Mouse (Mus musculus) splenic B cell, adult 2 months (primary cell): Measurements from ENCODE around the gene Raly.
"Not testable (repeated sequence)": the region's sequence is repeated elsewhere in the genome, so short reads cannot be mapped to it uniquely, and the experiment has no call there.

Experiments
- DNase-seq: peaks from one replicate; pipeline ENCODE4 v3.0.0-alpha.2; 2011; ENCODE audit warnings: low read depth, low spot score
- H3K27me3 ChIP-seq: 2 replicates; pipeline ENCODE4 v1.6.1; 2012; ENCODE audit warnings: mild to moderate bottlenecking, low read length, moderate library complexity, mixed read lengths; ENCODE audit not compliant: control insufficient read depth, poor library complexity, insufficient read depth, severe bottlenecking
- H3K36me3 ChIP-seq: 2 replicates; pipeline ENCODE4 v1.6.1; 2012; ENCODE audit warnings: mild to moderate bottlenecking, low read length, moderate library complexity, mixed read lengths; ENCODE audit not compliant: control insufficient read depth, poor library complexity, insufficient read depth, severe bottlenecking

Raly gene

DNA sequence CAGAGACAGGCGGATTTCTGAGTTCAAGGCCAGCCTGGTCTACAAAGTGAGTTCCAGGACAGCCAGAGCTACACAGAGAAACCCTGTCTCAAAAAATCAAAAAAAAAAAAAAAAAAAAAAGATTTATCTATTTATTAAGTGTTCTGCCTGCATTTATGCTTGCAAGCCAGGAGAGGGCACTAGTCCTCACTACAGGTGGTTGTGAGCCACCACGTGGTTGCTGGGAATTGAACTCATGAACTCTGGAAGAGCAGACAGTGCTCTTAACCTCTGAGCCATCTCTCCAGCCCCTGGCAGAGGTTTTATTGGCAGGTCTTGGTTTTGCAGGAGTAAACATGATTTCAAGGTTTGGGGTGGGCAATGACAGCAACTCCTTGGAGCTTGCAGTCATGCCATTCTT, 117.3 kb downstream of the Raly start:
- H3K27me3 ChIP-seq, H3K36me3 ChIP-seq: not testable (repeated sequence)
- DNase-seq = peak; percentile 48

DNA sequence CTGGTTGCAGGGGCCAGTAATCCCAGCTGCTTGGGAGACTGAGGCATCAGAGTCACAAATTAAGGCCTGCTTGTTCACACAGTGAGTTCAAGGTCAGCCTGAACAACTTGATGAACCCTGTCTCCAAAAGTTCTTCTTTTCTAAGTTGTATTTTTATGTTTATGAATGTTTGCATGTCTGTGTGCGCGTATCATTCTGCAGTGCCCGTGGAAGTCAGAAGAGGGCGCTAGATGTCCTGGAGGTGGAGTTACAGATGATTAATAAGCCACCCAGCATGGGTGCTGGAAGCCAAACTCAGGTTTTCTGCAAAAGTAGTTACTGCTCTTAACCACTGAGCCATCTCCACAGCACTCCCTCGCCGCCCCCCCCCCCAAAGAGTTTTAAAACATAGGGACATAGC, 118.9 kb downstream of the Raly start:
- Histone ChIP-seq H3K36me3 (no peaks in the 10 kb centered on the region), H3K27me3 (no peaks in the 10 kb centered on the region)
- peak; percentile 29 for DNase-seq

DNA sequence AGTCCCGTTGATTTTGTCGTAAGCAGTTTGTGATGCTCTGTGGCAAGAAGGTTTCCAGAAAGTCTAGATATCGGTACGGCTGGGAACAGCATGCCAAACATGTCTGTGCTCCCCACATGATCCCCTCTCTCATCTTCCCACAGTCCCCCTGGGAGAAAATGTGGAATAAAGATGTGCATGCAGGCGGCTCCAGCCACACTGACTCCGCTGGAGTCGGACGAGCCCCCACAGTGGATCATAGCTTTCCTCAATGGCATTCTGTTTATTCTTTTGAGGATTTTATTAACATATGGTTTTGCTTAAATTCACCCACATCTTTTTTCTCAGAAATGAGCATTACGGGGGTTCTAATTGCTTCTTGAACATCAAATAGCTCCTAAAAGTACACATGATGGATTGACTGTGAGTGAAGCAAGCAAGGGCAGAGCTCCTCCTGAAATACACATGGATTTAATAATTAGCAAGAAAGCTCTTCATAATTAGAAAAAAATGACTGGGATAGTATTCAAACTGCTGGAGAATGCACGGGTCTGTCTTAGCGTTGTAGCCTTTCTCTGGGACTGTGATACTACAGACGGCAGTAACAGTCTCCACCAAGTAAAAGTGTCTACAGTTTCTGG, 125.1 kb downstream of the Raly start:
- no peak for DNase-seq
- no peaks in the 10 kb centered on the region for H3K27me3 ChIP-seq
- no peaks in the 10 kb centered on the region for H3K36me3 ChIP-seq

DNA sequence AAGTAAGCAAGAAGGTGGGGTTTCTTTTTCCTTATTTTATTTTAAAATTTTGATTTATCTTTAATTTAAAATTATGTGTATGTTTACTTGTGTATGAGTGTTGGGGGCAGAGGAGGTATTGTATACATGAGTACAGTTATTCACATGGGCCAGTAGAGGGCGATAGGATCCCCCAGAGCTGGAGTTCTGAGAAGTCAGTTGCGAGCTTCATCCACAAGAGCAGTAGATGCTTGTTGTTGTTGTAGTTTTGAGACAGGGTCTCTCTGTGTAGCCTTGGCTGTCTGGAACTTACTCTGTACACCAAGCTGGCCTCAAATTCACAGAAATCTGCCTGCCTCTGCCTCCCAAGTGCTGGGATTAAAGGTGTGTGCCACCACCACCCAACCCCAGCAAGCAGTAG, 125.7 kb downstream of the Raly start:
- DNase-seq = peak; percentile 70
- Histone ChIP-seq H3K27me3 (no peaks in the 10 kb centered on the region), H3K36me3 (no peaks in the 10 kb centered on the region)
